Mouse (Mus musculus) A20 (cell line): ENCODE results near the gene Mxd3.

Experiments used
- DNase-seq: peaks from one replicate; pipeline ENCODE4 v3.0.0-alpha.2; 2011; ENCODE audit warnings: low read depth, low spot score

Mxd3 gene

DNA sequence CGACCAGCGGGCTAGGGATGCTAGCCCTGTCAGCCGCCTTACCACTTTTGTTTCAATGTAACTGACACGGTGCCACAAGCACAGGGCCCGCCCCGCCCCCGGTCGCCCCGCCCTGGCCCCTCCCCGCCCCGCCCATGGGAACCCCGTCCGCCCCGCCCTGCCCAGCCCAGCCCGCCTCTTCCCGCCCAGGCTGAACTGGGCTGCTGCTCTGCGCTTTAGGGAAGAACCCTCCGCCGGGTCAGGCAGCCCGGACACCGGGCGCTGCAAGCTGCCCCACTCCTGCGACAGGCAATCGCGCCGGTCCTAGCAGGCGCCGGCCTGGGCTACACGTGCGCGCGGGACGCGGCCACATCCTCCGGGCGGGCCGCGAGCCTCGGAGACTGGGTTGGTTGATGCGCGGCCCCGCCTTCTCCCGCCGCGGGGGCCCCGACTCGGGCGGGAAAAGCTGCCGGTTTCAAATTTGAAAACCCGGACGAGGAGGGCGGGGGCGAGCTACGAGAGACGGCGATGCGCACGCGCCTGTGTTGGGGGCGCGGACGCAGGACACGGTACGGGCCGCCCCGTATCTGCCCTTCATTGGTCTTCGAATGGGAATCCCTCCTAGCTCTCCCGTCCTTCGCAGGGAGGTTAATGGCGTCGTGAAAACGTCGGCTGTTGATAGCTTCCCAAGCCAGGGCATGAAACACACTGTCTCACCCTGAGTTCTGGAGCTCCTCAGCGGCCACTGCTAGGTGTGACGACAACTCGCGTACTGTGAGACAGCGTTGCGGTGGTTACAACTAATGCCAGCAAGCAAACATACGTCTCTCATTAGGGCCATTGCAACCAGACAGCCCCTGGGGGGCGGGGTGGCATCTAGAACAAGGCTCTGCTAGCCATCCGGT, at the start of gene Mxd3:
Gene Mxd3, minus strand, starts transcription at position 141 of the 884 bp plus-strand sequence.
- peak; percentile 97 for DNase-seq

DNA sequence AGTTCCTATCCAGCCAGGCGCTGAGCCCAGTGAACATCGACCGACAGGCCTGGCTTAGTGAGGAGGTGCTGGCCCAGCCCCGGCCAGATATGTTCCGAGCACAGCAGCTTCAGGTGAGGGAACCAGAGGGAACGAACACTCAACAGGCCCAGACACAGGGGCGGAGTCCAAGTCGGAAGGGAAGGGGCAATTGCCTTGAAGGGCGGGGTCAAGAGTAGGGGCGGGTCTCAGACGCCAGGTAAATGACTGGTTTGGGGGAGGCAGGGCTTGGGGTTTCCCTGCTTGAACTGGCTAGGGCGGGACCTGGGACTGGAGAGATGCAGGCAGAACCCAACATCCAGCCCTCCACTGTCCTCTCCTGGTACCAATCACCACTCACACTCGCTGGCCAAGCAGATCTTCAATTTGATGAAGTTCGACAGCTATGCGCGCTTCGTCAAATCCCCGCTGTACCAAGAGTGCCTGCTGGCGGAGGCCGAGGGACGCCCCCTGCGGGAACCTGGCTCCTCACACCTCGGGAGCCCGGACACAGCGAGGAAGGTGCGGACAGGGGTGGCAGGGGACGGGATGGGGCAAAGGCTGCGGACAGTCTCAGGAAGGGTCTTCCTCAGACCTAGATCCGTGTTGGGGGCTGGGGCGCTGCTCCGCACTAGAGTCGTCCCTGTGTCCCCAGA, 49.4 kb upstream of the Mxd3 start:
- no peak for DNase-seq

DNA sequence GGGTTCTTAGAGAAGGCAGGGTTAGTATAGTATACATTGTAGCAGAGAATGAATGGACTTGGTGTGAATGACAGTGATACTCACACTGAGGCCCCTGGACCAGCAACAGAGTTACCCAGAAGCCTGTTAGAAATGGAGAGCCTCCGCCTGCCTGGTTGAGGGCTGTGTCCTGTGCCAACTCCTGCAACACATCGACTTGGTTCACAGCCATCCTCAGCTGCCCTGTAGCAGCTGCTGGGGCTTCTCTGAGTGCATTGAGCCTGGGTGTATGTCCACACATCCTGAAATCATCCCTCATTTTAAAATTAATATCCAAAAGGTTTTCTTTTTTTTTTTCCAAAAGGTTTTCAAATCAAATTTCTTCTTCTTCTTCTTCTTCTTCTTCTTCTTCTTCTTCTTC, 46.3 kb upstream of the Mxd3 start:
- no peak for DNase-seq

DNA sequence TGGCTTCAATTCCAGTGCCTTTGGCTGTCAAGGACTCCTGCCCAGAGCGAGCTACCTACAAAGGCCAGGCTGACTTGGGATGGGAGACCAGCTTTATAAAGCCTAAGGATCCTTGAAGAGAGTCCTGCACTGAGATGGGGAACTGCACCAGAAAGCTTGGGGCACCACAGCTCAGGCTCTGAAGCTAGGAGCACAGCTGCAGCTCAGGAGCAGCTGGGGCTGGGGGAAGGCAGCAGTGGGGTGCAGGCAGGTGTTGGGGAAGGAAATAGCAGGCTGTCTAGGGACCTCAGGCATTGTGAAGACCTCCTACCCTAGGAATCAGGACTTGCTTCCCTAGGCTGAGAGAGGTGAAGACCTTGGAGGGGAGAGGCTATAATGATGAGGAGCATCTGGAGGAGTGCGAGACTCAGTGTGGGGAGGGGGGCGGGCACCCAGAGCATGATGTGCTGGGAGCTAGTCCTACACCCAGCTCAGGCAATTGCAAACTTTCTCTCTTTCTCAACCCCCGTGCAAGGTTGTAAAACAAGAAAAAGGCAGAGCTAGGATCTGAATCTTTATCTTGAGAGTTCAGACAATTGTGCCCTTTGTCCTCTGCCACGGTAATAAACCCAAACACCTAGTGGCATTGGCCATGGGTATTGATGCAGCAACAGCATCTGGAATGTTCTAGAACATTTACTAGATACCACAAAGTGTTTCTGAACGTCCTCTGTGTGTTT, 44.7 kb upstream of the Mxd3 start:
- peak; percentile 71 for DNase-seq

DNA sequence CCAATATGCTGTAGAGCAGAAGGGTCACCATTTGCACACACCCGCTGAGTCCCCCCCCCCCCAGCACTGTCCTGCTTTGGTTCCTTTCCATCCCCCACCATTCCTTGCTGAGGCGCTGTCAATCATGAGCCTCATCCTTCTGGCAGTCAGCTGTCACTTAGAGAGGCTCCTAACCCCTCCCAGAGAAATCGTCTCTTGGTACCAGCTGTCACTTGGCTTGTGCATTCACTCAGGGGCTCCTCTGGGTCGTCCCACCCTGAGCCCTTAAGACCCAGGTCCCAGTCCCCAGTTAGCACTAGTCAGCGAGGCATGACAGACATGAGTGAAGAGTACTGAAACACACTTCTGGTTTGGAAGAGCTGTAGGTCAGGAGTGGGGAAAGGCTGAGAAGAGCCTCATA, 42.1 kb upstream of the Mxd3 start:
- no peak for DNase-seq

DNA sequence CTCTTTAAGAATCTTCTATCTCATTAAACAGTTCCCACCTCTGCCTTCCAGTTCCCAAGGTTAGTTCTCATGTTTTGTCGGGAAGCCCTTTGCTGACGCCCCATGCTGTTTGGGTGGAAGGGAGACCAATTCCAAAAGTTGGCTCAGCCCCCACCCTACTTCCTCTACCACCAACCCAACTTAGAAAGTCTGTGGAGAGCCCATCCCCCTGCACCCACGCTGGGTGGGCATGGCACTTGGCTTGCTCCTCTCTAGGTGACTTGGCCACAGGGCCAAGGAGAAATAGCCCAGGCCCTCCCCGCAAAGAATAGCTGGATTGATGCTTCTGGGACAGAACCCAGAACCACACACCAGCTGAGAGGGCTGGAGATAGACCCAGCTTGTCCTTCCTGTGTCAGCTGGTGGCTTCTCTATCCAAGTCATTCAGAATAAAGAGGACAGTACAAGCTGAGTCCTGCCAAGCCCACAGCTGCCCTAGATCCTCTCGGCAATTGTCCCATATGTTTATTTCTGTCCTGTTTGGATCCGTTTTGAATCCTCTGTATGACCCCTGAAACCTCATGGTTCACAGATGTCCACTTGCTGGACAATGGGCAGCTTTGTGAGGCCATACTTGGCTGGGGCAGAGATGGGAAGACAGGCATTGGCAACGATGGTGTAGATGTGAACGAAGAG, 41.5 kb upstream of the Mxd3 start:
- no peak for DNase-seq

DNA sequence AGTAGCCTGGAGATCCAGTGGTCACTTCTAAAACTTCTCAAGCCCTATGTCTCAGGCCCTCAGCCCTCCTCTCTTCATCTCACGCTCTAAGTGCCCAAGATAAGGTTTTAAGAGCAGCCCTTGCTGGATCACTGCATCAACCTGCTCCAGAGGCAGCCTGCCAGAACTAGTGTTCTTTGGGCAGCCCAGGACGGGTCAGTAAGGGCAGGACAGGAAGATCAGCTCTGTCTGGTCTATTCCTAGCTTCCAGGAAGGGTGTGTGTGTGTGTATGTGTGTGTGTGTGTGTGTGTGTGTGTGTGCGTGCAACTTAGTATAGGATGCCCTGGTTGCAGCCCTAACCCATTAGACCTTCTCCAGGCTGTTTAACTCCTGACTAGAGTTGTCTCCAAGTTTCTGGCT, 40.6 kb upstream of the Mxd3 start:
- no peak for DNase-seq

DNA sequence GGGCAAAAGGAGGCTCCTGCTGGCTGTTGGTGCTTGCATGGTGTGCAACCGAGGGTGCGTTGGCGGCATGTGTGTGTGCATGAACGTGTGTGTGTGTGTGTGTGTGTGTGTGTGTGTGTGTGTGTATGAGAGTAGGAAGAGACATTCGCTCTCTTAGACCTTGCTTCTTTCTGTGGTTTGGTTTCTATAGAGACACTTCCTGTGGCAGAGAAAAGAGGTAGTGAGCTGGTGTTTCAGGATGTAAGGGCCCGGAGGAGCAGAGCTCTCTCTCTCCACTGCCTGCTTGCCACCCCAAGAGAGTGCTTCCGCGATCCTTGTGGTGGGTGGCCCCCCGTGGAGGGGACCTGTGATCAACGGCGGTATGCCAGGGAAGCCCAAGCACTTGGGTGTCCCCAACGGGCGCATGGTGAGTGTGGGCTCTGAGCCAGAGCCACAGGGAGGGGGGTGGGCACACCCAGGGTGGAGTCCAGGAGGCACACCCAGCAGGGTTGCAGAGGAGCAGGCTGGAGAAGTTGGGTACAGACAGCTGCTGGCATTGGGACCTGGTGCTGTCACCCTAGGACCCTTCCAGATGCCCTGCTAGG, 40.0 kb upstream of the Mxd3 start, which contains the start of gene Rgs14:
Gene Rgs14, plus strand, starts transcription at position 202 of the 584 bp plus-strand sequence.
- DNase-seq: peak; percentile 89

DNA sequence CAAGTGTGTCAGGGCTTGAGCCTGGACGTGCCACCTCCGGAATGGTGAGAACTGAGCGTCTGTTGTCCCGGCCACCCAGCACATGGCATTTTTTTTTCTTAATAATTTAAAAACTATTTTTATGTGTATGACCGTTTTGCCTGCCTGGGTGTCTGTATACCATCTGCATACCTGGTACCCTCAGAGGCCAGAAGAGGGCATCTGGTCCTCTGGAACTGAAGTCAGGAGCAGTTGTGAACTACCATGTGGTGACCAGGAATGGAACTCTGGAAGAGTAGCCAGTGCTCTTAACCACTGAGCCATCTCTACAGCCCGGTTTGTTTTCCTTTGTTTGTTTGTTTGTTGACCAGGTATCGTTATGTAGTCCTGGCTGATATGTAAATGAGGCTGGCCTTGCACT, 38.8 kb upstream of the Mxd3 start:
- peak; percentile 64 for DNase-seq

DNA sequence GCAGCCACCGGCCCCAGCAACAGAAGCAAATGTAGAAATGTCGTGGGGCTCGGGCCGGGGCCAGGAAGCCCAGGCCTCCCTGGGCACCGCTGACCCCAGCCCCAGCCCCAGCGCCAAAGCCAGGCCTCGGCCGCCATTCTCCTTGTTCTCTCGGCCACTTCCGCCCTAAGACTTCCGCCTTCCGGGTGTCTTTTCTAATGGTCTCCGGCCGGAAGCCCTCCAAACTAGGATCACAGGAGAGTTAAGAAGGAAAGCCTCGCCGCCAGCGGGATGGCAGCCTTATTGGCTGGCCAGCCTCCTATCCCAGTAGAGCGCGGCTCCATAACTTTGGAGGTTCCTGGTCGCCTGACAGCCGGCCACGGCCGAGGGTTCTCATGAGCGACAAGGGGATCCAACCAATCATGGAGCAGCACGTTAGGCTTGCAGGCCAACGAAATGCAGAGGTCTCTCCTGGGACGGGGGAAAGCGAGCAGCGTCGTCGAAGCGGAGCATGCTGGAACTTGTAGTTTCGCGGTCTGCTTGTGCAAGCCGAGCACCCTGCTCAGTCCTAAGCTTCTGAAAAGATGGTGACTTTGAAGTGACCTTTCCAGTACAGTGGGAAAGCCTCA, 32.9 kb upstream of the Mxd3 start, which contains the start of gene Lman2:
Gene Lman2, minus strand, starts transcription at position 331 of the 608 bp plus-strand sequence.
- peak; percentile 98 for DNase-seq

DNA sequence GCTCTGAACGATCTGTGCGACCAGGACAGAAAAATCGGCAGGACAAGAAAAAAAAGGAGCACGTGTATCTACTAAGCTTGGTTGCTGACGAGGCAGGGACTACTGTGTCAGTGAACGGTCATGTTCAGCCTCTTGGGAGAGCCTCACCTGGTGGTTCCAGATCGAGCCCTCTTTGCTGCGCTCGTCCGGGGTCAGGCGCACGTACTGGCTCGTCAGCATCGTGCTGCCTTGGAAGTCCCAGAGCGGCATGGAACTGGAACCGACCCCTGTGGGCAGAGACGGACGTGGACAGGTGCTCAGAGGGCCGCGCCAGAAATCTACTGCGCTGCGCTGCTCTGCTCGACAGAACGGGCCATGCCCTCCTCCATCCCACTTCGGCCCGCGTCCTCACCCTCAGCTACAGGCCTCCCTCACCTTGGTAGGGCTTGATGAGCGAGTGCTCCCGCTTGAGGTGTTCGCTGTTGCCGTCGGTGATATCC, 32.4 kb upstream of the Mxd3 start:
- DNase-seq: no peak

DNA sequence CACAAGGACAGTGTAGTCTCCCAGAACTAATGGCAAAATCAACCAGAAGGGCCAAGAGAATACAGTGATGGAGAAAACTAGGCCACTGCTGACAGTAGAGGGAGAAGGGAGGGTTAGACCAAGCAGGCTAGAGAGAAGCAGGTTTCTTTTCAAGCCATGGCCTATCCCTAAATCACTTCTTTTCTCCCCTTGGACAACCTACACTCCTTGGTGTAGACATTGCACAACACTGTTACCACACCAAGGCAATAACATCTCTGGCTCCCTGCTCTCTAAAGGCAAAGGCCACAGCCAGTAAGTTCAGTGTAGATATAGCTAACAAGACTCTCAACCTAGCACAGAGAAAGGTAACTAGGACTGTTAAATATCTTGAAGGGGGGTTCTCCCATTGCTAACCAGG, 31.5 kb upstream of the Mxd3 start:
- DNase-seq: no peak

DNA sequence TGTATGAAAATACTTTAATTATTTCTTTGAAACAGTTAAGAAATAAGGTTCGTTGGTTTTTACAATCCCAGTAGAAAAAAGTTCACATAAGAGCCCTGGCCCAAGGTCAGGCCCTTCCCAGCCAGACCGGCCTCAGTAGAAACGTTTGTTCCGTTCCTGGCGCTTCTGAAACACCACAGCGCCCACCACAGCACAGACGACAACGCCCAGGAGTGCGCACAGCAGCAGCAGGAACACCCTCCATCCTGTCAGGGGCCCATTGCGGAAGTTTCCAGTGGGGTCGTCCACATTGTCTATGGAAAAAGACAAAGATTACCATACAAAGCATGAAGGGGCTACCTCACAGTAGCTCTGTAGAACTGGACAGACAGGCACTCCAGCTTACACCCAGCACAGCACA, 17.1 kb upstream of the Mxd3 start:
- no peak for DNase-seq

DNA sequence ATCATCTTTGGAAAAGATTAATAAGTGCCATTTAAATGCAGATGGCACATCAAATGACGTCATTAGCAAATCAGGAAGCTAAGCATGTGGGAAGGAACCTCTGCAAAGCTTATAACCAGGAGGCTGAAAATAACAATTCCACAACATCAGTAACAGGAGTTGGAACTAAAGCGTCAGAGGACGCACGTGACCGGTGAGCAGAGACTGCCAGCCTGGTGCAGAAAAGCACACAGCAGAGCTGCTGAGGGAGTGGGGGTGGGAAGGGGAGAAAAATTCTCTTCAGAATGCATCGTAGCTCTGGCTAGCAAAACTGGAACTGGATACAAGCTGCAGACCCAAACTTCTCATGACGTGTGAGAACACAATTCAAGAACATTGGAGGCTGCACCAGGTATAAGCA, 14.7 kb upstream of the Mxd3 start:
- DNase-seq: no peak

DNA sequence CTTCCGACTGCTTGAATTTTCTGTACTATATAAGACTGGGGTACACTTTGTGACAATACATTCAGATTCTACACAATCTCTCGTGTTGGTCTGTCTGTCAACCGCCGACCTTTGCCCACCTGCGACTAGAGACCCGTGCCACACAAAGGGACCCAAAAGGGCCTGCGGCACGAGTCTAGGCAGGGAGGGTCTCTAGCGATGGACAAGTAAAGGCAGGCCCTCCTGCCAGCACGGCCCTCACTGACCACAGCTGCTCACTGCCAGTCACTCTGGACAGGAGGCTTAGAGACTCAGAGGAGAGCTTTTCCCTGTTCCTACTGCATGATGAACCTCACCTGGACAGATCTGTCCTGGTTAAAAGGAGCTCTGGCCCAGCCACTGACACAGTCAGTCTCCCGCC, 12.8 kb upstream of the Mxd3 start:
- no peak for DNase-seq

DNA sequence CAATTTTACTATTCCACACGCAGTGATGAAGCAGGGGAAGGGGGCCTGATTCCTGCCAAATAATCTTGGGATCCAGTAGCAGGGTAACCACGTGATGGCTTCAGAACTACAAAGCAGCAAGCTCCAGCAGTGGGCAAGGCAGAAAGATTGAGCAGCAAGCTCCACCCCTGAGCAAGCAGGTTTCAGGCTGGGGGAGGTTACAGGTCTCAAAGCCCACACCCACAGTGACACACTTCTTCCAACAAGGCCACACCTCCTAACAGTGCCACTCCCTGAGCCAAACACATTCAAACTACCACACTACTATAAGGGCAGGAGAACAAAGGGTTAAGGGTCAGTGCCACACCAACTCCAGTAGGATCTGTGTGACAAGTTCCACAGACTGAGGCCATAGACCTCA, 9.6 kb upstream of the Mxd3 start:
- DNase-seq: peak; percentile 65

DNA sequence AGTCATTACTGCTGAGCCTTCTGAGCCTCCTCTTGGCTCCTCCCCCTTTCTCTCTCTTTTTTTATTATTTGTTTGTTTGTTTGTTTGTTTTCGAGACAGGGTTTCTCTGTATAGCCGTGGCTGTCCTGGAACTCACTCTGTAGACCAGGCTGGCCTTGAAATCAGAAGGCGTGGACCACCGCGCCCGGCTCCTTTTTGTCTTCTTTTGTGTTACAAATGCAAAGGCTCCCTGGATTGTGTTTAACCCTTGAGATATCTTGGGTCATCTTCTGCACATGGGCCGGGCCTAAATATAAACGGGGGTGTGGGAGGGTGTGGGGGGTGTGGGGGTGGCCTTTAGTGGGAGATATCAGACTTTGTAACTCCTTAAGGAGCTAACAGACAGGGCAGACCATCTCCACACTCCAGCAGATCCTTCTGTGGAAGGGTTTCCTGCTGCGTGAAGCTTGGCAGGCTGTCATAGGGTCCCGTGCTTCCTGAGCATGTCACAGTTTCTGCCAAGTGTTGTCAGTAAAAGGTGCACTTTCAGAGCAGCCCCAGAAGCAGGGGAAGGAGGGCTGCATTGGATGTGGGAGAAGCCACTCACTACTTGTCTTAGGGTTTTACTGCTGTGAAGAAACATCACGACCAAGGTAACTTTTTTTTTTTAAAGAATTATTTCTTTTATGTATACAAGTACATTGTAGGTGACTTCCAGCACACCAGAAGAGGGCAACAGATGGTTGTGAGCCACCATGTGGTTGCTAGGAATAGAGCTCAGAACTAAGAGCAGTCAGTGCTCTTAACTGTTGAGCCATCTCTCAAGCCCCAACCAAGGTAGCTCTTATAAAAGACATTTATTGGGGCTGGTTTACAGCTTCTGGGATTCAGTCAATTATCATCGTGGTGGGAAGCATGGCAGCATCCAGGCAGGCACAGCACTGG, 8.8 kb upstream of the Mxd3 start:
- DNase-seq: no peak

DNA sequence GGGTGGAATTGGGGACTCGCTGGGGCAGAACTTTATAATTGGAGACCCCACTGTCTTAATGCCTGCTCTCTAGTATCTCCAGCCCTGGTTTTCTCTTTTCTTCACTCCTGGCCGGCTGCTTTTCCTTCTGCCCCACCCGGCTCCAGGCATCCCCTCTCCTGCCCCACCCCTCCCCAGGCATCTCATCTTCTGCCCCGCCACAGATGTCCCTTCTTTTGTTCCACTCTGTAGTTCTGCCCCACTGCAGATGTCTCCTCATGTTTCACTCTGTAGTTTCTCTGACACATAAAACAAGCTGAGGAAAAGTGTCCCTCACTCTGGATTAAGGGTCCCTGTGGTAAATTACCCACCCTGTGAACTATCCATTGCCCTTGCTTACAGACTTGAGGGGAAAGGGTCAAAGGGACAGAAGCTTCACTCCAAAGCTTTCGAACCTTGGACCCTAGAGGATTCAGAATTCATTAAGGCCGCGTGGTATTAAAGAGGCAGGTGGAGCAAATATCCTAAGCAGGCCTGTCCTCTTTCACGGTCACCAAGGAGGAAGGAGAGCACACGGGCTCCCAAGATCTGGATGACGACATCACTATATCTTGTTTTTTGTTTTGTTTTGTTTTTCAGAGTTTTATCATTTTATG, 7.8 kb upstream of the Mxd3 start:
- no peak for DNase-seq

DNA sequence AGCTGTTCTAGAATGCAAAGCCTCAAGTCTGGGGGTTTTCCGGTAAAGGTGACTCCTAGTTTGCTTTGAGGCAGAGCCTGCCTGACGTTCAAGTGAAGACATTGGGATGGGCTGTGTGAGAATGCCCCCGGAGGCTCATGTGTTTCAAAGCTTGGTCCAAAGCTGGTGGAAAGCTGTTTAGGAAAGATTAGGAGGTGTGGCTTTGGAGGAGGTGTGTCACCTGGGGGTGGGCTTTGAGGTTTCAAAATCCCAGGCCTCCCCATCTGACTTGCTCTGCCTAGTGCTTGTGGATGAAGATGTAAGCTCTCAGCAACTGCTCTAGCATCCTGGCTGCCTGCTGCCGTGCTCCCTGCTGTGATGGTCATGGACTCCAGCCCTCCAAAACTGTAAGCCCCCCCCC, 6.1 kb upstream of the Mxd3 start:
- no peak for DNase-seq
